Mouse (Mus musculus): Measurements from ENCODE around the gene Rgs9.

Gene Rgs9

GRCm38 (mm10) chr11:109240126-109240525 lies 57.8 kb downstream of the Rgs9 start:
- no peak for DNase-seq (ENCODE audit: low read depth)

DNA sequence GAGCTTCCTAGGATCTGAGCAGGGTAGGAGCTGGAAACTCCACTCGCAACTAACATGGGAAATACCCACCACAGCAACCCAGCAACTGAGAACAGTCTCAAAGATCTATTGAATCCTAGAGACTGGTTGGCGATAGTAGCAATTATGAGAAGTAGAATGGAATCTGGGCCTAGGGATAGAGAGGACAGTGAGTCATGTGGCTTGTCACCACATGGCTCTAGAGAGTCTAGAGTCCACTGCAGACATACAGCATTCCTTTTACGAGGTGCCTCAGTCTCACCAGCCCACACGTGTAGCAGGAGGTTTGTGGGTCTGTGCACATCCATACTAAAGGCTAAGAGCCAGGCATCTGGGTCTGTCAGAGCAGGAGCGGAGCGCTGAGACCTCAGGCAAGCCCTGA lies 59.3 kb downstream of the Rgs9 start:
- no peak for DNase-seq (ENCODE audit: low read depth)

DNA sequence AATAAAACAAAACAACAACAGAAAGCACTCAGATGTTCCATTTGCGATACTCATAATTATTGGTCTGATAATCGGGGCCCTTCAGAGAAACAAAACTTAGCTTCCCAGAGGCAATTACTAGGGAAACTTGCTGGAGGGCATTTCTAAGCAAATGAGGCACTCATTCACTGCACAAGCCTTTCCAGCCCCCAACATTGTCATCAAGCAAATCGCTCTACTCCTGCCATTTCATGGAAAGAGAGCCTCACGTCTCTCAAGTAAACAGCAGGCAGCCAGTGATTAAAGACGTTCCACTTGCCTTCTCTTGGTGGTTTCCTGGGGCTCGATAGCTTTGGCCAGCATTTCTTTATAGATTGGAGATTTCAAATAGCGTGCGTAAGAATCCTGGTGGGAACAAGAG lies 60.1 kb downstream of the Rgs9 start:
- DNase-seq (ENCODE audit: low read depth), result no peak

GRCm38 (mm10) chr11:109233627-109234026 lies 64.3 kb downstream of the Rgs9 start:
- DNase-seq (ENCODE audit: low read depth), result no peak

DNA sequence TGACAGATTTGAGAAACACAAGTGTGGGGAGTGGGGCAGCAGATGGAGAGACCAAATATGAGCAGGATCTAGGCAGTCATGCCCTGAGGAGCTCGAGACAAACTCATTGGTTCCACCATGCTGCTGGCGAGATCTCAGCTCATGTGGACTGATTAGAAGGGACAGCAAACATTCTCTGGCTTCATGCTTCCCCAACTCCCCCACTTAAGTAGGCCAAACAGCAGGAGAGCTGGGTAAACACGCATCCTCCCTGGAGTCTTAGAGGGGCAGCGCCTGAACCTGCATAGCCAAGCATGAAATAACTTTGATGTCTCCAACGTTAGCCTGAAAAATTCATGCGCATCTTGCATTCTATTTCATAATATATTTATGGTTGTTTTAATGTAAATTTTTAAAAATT lies 65.1 kb downstream of the Rgs9 start:
- no peak for DNase-seq (ENCODE audit: low read depth)

- no peak for DNase-seq (ENCODE audit: low read depth)
Measured at GRCm38 (mm10) chr11:109227139-109227538, 70.8 kb downstream of the Rgs9 start.

DNA sequence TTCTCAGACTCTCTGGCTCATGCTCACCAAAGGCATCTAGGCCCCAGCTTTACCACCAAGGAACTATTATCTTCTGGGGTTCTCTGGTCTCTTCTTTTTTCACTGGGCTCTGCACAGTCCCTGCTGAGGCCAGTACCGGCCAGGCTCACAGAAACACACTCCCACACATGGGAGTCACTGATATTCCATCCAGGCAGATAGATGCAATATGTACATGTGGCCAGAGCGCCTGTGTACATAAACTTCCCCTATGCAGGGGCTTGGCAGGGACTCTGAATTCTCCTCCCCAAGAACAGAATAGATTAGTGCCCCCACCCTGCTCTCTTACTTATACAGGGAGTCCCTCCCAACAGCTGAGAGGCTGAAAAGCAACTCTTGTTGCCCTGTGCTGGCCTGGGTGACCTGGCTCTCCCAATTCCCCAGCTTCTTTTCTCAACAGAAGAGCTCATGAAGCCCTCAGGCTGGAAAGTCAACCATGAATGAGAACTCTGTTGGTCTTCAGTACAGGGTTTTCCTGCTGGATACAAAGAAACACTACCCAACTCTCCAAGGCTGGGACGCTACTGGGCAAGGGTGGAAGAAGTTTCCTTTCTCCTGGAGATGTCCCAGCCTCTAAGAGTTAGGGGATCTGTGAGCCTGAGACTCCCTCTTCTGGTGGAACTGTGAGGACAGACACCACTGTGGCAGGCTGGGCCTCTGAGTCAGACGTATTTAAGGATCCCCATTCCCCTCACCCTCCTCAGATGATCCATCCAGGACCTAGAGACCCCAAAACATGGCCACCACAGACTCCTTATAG lies 76.5 kb downstream of the Rgs9 start:
- DNase-seq (ENCODE audit: low read depth), result no peak

- peak; percentile 76 for DNase-seq (ENCODE audit: low read depth)
Measured at GRCm38 (mm10) chr11:109218722-109219430, 79.1 kb downstream of the Rgs9 start.

DNA sequence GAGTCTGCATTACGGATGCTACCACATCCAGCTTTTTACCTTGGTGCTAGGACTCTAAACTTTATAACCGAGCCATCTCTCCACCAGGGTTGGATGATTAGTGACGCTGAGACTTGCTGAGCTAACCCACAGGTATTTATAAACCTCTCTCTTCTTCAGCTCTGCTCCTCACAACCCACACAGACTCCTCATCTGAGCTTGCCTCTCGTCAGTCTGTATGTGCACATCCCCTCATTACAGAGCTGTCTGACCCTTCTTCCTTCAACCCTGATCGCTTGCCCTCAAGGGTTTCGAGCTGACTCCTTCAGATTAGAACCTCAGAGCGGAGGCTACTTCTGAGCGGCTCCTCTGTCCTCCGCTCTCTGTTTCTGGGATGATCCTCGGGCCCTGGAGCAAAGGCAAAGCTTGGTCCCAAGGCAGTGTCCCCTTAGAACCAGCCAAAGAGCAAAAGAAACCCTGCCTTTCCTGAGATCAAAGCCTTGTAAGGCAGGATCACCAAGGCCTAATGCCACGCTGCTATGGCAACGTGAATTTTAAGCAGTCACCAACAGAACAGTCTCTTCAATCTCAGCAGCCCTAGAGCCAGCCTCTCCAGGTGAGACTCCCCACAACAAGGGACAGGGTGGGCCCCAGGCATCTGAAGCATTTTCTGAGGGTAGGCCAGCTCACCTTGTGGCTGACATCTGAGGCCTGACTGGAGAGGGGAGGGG lies 79.9 kb downstream of the Rgs9 start:
- no peak for DNase-seq (ENCODE audit: low read depth)

DNA sequence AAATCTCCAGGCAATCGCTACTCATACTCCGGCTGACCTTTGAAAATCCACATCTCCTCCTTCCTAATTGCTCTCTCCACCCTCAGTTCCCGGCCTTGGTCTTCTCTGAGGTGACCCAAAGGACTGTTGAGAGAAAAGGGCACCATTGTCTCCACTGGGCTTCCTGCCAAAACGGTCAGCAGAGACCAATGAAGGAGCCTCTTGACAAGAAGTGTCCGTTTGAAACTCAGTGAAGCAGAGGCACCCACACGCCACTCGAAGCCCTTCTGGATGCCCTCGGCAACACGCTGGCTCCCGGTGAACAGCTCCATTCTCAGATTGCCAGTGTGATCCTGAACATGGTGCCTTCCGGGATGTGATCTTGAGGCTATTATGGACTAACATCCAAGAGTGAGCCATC lies 87.2 kb downstream of the Rgs9 start:
- DNase-seq (ENCODE audit: low read depth), result no peak

GRCm38 (mm10) chr11:109210341-109210740 lies 87.6 kb downstream of the Rgs9 start:
- no peak for DNase-seq (ENCODE audit: low read depth)

- no peak for DNase-seq (ENCODE audit: low read depth)
Measured at GRCm38 (mm10) chr11:109206732-109207131, 91.2 kb downstream of the Rgs9 start.

DNA sequence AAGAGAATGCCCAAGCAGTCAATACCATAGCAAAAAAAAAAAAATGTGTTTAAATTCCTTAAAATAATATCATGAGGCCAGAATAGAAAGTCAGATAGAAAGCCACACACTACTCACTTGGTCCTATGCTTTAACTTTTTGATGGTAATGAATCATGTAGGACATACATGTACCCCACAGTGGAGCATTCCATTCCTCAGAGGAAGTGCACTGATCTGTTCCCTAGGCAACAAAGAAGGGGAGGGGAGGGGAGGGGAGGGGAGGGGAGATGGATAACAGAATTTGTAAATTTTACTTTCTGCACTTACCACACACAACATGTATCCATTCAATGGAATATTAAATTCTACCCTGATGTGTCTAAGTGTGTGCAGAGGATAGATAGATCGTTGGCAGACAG lies 91.9 kb downstream of the Rgs9 start:
- DNase-seq (ENCODE audit: low read depth), result no peak

GRCm38 (mm10) chr11:109199612-109200293 lies 98.2 kb downstream of the Rgs9 start:
- no peak for DNase-seq (ENCODE audit: low read depth)

- DNase-seq (ENCODE audit: low read depth), result peak; percentile 76
Measured at GRCm38 (mm10) chr11:109192673-109193557, 105.0 kb downstream of the Rgs9 start.

GRCm38 (mm10) chr11:109188235-109188634 lies 109.7 kb downstream of the Rgs9 start:
- no peak for DNase-seq (ENCODE audit: low read depth)

GRCm38 (mm10) chr11:109187631-109188184 lies 110.2 kb downstream of the Rgs9 start:
- DNase-seq (ENCODE audit: low read depth), result no peak

GRCm38 (mm10) chr11:109181118-109181517 lies 116.8 kb downstream of the Rgs9 start:
- no peak for DNase-seq (ENCODE audit: low read depth)

- no peak for DNase-seq (ENCODE audit: low read depth)
Measured at GRCm38 (mm10) chr11:109180290-109180689, 117.6 kb downstream of the Rgs9 start.

- no peak for DNase-seq (ENCODE audit: low read depth)
Measured at GRCm38 (mm10) chr11:109178788-109179518, 119.0 kb downstream of the Rgs9 start.

Measured in induced T-regulatory cell, adult 2 months (primary cell).